Mouse (Mus musculus) CH12F3 (cell line): ENCODE measurements around the gene Lpcat1.

Experiments used
- in situ Hi-C: fragments of 300-500 bp; cut with MboI; formaldehyde crosslinking; loops from 2 replicates; pipeline ENCODE4 v1.14.3; 2020; ENCODE audit warnings: low sequenced_read_pairs

The Lpcat1 gene

GRCm38 (mm10) chr13:73446494-73446893, 20.5 kb upstream of the Lpcat1 start:
- in situ Hi-C loops: no loop called here

- in situ Hi-C loops: no loop called here
Observed at GRCm38 (mm10) chr13:73446943-73447342, 20.1 kb upstream of the Lpcat1 start.

GRCm38 (mm10) chr13:73447478-73447877, 19.5 kb upstream of the Lpcat1 start:
- in situ Hi-C loops: no loop called here

GRCm38 (mm10) chr13:73448201-73448600, 18.8 kb upstream of the Lpcat1 start:
- in situ Hi-C loops: no loop called here

GRCm38 (mm10) chr13:73448723-73449122, 18.3 kb upstream of the Lpcat1 start:
- in situ Hi-C loops: no loop called here

- in situ Hi-C loops: no loop called here
Observed at GRCm38 (mm10) chr13:73453503-73454217, 13.3 kb upstream of the Lpcat1 start.

- in situ Hi-C loops: no loop called here
Observed at GRCm38 (mm10) chr13:73455328-73455727, 11.7 kb upstream of the Lpcat1 start.

GRCm38 (mm10) chr13:73457301-73457700, 9.7 kb upstream of the Lpcat1 start:
- in situ Hi-C loops: no loop called here

GRCm38 (mm10) chr13:73457741-73458140, 9.3 kb upstream of the Lpcat1 start:
- in situ Hi-C loops: no loop called here

- in situ Hi-C loops: no loop called here
Observed at GRCm38 (mm10) chr13:73458719-73459118, 8.3 kb upstream of the Lpcat1 start.

GRCm38 (mm10) chr13:73459189-73459850, 7.7 kb upstream of the Lpcat1 start:
- in situ Hi-C loops: no loop called here

GRCm38 (mm10) chr13:73461551-73461950, 5.4 kb upstream of the Lpcat1 start:
- in situ Hi-C loops: no loop called here

GRCm38 (mm10) chr13:73465156-73465555, 1.8 kb upstream of the Lpcat1 start:
- in situ Hi-C loops: no loop called here

- in situ Hi-C loops: no loop called here
Observed at GRCm38 (mm10) chr13:73466411-73466810, 586 bp upstream of the Lpcat1 start.

GRCm38 (mm10) chr13:73467421-73468237, 632 bp downstream of the Lpcat1 start:
- in situ Hi-C loops: no loop called here

- in situ Hi-C loops: no loop called here
Observed at GRCm38 (mm10) chr13:73468834-73469233, 1.8 kb downstream of the Lpcat1 start.

- in situ Hi-C loops: no loop called here
Observed at GRCm38 (mm10) chr13:73469257-73469967, 2.4 kb downstream of the Lpcat1 start.

GRCm38 (mm10) chr13:73472481-73472880, 5.5 kb downstream of the Lpcat1 start:
- in situ Hi-C loops: no loop called here

- in situ Hi-C loops: no loop called here
Observed at GRCm38 (mm10) chr13:73473746-73474145, 6.7 kb downstream of the Lpcat1 start.

GRCm38 (mm10) chr13:73474163-73474562, 7.2 kb downstream of the Lpcat1 start:
- in situ Hi-C loops: no loop called here
